Mouse (Mus musculus): ENCODE results near the gene Fyn. TPM values are rescaled to one million over a fixed set of nuclear protein-coding genes. Genes with fewer than 3 reads are reported as not detected.

The Fyn gene
- total RNA-seq, 2 experiments from 2014 or later = 44.8 to 69.9 TPM

- peak; percentile 23 to 43 for DNase-seq
Measured at GRCm38 (mm10) chr10:39506353-39506752, 137.7 kb downstream of the Fyn start.

GRCm38 (mm10) chr10:39506831-39507230, 138.2 kb downstream of the Fyn start:
- DNase-seq = peak; percentile 81 to 85

- DNase-seq = no peak
Measured at GRCm38 (mm10) chr10:39508801-39509200, 140.1 kb downstream of the Fyn start.

GRCm38 (mm10) chr10:39509937-39510336, 141.3 kb downstream of the Fyn start:
- no peak for DNase-seq

- DNase-seq = no peak
Measured at GRCm38 (mm10) chr10:39512631-39513314, 144.1 kb downstream of the Fyn start.

GRCm38 (mm10) chr10:39514916-39515315, 146.3 kb downstream of the Fyn start:
- DNase-seq = no peak

- DNase-seq = no peak
Measured at GRCm38 (mm10) chr10:39516541-39517133, 148.0 kb downstream of the Fyn start.

GRCm38 (mm10) chr10:39517375-39517774, 148.7 kb downstream of the Fyn start:
- no peak for DNase-seq

- DNase-seq = no peak
Measured at GRCm38 (mm10) chr10:39518232-39518631, 149.6 kb downstream of the Fyn start.

GRCm38 (mm10) chr10:39518859-39519258, 150.2 kb downstream of the Fyn start:
- peak; percentile 52 to 54 for DNase-seq

- peak; percentile 81 to 82 for DNase-seq
Measured at GRCm38 (mm10) chr10:39520123-39520989, 151.7 kb downstream of the Fyn start.

- no peak for DNase-seq
Measured at GRCm38 (mm10) chr10:39521327-39521726, 152.7 kb downstream of the Fyn start.

GRCm38 (mm10) chr10:39521861-39522391, 153.3 kb downstream of the Fyn start:
- DNase-seq = no peak

- peak; percentile 38 to 42 for DNase-seq
Measured at GRCm38 (mm10) chr10:39522857-39523614, 154.4 kb downstream of the Fyn start.

- DNase-seq = no peak
Measured at GRCm38 (mm10) chr10:39524355-39524754, 155.7 kb downstream of the Fyn start.

- no peak for DNase-seq
Measured at GRCm38 (mm10) chr10:39525431-39525830, 156.8 kb downstream of the Fyn start.

GRCm38 (mm10) chr10:39527113-39527512, 158.5 kb downstream of the Fyn start:
- DNase-seq = no peak

GRCm38 (mm10) chr10:39529179-39529578, 160.5 kb downstream of the Fyn start:
- no peak for DNase-seq

GRCm38 (mm10) chr10:39532008-39532740, 163.5 kb downstream of the Fyn start:
- no peak for DNase-seq

GRCm38 (mm10) chr10:39532823-39533222, 164.2 kb downstream of the Fyn start:
- DNase-seq = no peak
